Mouse (Mus musculus) hindbrain, embryonic 16.5 days (tissue): ENCODE results near the gene Abcc1. TPM values are rescaled to one million over a fixed set of nuclear protein-coding genes. Genes with fewer than 3 reads are reported as not detected.
A peak's percentile ranks its signal among the peaks of the same experiment; 100 is the strongest.

Experiments
- ATAC-seq: fragments of 200-750 bp; cut with Nextera tagmentation; 2 replicates; pipeline ENCODE4 v1.8.0; 2017; ENCODE audit warnings: moderate TSS enrichment, moderate library complexity
- H3K27ac ChIP-seq: fragments of 300-500 bp; sonication (generic); 2 replicates; pipeline ENCODE4 v1.5.1; 2014; ENCODE audit warnings: low read depth, mild to moderate bottlenecking, control low read depth, low read length, moderate library complexity
- H3K27me3 ChIP-seq: fragments of 300-500 bp; sonication (generic); replicated peaks from 2 replicates; pipeline ENCODE4 v1.6.1; 2014; ENCODE audit warnings: low read length; ENCODE audit not compliant: control insufficient read depth, insufficient read depth
- H3K36me3 ChIP-seq: fragments of 300-500 bp; sonication (generic); 2 replicates; pipeline ENCODE4 v1.6.1; 2014; ENCODE audit warnings: mild to moderate bottlenecking, low read length, moderate library complexity, mixed read lengths; ENCODE audit not compliant: control insufficient read depth, insufficient read depth
- H3K4me1 ChIP-seq: fragments of 300-500 bp; sonication (generic); 2 replicates; pipeline ENCODE4 v1.6.1; 2014; ENCODE audit warnings: low read depth, low read length; ENCODE audit not compliant: control insufficient read depth, insufficient read depth
- H3K4me2 ChIP-seq: fragments of 300-500 bp; sonication (generic); 2 replicates; pipeline ENCODE4 v1.6.1; 2014; ENCODE audit warnings: mild to moderate bottlenecking, low read length, control low read depth, moderate library complexity
- H3K4me3 ChIP-seq: fragments of 300-500 bp; sonication (generic); 2 replicates; pipeline ENCODE4 v1.5.1; 2014; ENCODE audit warnings: mild to moderate bottlenecking, low read length, control low read depth, moderate library complexity
- H3K9ac ChIP-seq: fragments of 300-500 bp; sonication (generic); 2 replicates; pipeline ENCODE4 v1.6.1; 2014; ENCODE audit warnings: low read depth, mild to moderate bottlenecking, control low read depth, low read length, moderate library complexity
- H3K9me3 ChIP-seq: fragments of 300-500 bp; sonication (generic); 2 replicates; pipeline ENCODE4 v1.6.1; 2014; ENCODE audit warnings: mild to moderate bottlenecking, low read length, moderate library complexity; ENCODE audit not compliant: control insufficient read depth
- WGBS: fragments of 180-500 bp; shearing (Covaris S2); extraction: QIAGEN DNeasy Blood & Tissue Kit; methylation state at CpG from one replicate; pipeline ENCODE4 v1.1.7; 2014; 5-methylcytosine and 5-hydroxymethylcytosine counted together
- polyA plus RNA-seq: library from polyadenylated mRNA; unstranded; fragments of >200 nt; fragmentation: Nextera tagmentation; extraction: Ambion mirVana; gene quantifications from 2 replicates; pipeline ENCODE4 v1.2.1, GENCODE M21; 2015

The Abcc1 gene
- polyA plus RNA-seq, 1 experiment from 2014 or later = 8.9 TPM

DNA sequence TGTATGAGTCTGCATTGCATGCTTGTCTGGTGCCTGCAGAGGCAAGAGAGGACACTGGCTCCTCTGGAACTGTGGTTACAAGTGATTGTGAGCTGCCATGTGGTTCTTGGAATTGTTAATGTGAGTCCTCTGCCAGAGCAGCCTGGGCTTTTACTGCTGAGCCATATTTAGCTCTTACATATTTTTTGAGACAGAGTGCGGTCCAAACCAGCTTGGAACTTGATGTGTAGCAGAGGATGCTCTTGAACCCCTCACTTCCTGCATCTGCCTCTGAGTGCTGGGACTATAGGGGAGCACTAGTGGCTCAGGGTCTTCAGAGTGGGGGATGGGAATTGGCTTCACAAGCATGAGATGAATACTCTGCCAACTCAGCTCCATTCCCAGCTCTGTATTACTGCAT lies 10.0 kb downstream of the Abcc1 start:
- 87% methylated on average over 1 of the region's 1 CpGs for WGBS
- H3K4me3 ChIP-seq = no peak overlapping the region
- no peak overlapping the region for H3K9ac ChIP-seq
- no peak overlapping the region for H3K4me2 ChIP-seq
- no peaks in the 10 kb centered on the region for H3K27me3 ChIP-seq
- H3K36me3 ChIP-seq = no peaks in the 10 kb centered on the region
- H3K27ac ChIP-seq = no peak overlapping the region
- no peaks in the 10 kb centered on the region; the same call in 1 of the 2 replicates for H3K4me1 ChIP-seq
- peak; percentile 73 for ATAC-seq
- no peaks in the 10 kb centered on the region for H3K9me3 ChIP-seq

DNA sequence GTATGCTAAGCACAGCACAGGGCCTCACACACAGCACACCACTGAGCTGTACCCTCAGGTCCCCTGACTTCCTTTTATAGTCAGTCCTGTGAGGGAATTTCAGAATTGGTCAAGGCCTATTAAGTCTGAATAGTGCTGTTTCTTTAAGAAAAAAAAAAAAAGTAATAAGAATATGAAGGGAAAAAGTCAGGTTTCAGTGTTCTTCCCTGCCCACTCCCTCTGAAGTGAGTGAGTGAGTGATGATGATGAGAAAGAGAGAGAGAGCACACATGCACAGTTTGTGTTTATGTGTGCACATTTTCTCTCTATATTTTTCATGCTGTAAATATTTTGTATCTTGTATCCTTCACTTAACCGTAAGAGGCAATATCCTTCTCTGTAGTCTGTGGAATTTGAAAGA lies 11.0 kb downstream of the Abcc1 start:
- Histone ChIP-seq H3K4me2 (no peak overlapping the region), H3K27me3 (no peaks in the 10 kb centered on the region), H3K9me3 (no peaks in the 10 kb centered on the region), H3K4me3 (no peak overlapping the region), H3K36me3 (no peaks in the 10 kb centered on the region), H3K4me1 (no peaks in the 10 kb centered on the region; the same call in 1 of the 2 replicates), H3K27ac (no peak overlapping the region), H3K9ac (no peak overlapping the region)
- no peak for ATAC-seq
- WGBS = 79% methylated on average over 1 of the region's 1 CpGs

- ATAC-seq = no peak
- H3K27me3 ChIP-seq = no peaks in the 10 kb centered on the region
- H3K4me2 ChIP-seq = no peak overlapping the region
- no peaks in the 10 kb centered on the region; the same call in 1 of the 2 replicates for H3K4me1 ChIP-seq
- H3K4me3 ChIP-seq = no peak overlapping the region
- H3K27ac ChIP-seq = no peak overlapping the region
- no peaks in the 10 kb centered on the region for H3K36me3 ChIP-seq
- WGBS = 54% methylated on average over 4 of the region's 4 CpGs
- no peak overlapping the region for H3K9ac ChIP-seq
- no peaks in the 10 kb centered on the region for H3K9me3 ChIP-seq
These were observed 11.5 kb downstream of the Abcc1 start for GRCm38 (mm10) chr16:14372817-14373301.

- 93% methylated on average over 1 of the region's 1 CpGs for WGBS
- ATAC-seq = no peak
These were observed 14.6 kb downstream of the Abcc1 start for GRCm38 (mm10) chr16:14375942-14376341.

DNA sequence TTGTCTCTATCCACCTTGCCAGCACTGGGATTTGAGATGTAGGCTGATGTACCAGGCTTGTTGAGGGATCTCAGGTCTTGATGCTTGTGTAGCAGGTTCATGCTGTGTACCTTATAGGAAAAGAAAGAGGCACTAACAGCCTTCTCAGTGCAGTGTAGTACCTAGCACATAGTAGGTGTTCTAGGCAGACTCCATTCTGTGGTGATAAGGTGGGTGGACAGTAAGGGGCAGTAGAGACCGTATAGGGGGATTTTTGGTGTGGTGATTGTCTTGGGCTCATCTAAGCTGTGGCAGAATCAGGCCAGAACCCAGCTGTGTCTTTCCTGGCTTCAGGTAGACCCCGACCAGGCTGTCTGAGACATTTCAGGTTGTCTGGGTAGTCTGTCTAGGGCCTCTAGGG lies 15.0 kb downstream of the Abcc1 start:
- no peak overlapping the region for H3K4me3 ChIP-seq
- H3K9ac ChIP-seq = no peak overlapping the region
- H3K4me2 ChIP-seq = no peak overlapping the region
- no peaks in the 10 kb centered on the region; the same call in 1 of the 2 replicates for H3K4me1 ChIP-seq
- no peaks in the 10 kb centered on the region for H3K9me3 ChIP-seq
- H3K27ac ChIP-seq = no peak overlapping the region
- no peak for ATAC-seq
- WGBS = 77% methylated on average over 2 of the region's 2 CpGs
- H3K27me3 ChIP-seq = no peaks in the 10 kb centered on the region
- no peaks in the 10 kb centered on the region for H3K36me3 ChIP-seq

More at GRCm38 (mm10) chr16:14375942-14376341, 14.6 kb downstream of the Abcc1 start:
- Histone ChIP-seq H3K27ac (no peak overlapping the region), H3K27me3 (no peaks in the 10 kb centered on the region), H3K9ac (no peak overlapping the region), H3K9me3 (no peaks in the 10 kb centered on the region), H3K4me2 (no peak overlapping the region), H3K4me3 (no peak overlapping the region), H3K4me1 (no peaks in the 10 kb centered on the region; the same call in 1 of the 2 replicates), H3K36me3 (no peaks in the 10 kb centered on the region)

DNA sequence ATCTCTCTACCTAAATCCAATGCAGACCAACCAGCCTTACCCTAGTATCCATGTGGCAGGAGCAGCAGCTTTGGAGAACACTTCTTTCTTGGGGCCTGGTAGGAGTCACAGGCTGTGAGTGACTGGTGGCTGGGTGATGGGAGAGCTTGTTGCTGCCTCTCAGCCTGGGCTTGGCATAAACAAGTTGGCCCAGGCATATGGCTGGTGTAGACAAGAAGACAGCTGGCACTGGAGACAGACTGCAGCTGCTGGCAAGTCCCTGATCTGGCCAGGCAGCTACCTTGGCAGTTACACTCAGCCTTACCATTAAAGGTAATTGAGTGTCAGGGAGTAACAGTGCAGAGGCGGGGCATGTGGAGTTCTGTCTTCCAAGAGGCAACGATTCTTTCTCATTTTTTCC lies 16.0 kb downstream of the Abcc1 start:
- Histone ChIP-seq H3K27me3 (no peaks in the 10 kb centered on the region), H3K4me1 (no peaks in the 10 kb centered on the region; the same call in 1 of the 2 replicates), H3K9me3 (no peaks in the 10 kb centered on the region), H3K4me2 (no peak overlapping the region), H3K27ac (no peak overlapping the region), H3K4me3 (no peak overlapping the region), H3K36me3 (no peaks in the 10 kb centered on the region), H3K9ac (no peak overlapping the region)
- ATAC-seq = peak; percentile 87
- WGBS = 95% methylated on average over 2 of the region's 2 CpGs

- ATAC-seq = no peak
- Histone ChIP-seq H3K36me3 (no peaks in the 10 kb centered on the region), H3K9ac (no peak overlapping the region), H3K4me3 (no peak overlapping the region), H3K27me3 (no peaks in the 10 kb centered on the region), H3K27ac (no peak overlapping the region), H3K9me3 (no peaks in the 10 kb centered on the region), H3K4me1 (no peaks in the 10 kb centered on the region), H3K4me2 (no peak overlapping the region)
- WGBS = 78% methylated on average over 5 of the region's 5 CpGs
These were observed 17.3 kb downstream of the Abcc1 start for GRCm38 (mm10) chr16:14378654-14379053.

DNA sequence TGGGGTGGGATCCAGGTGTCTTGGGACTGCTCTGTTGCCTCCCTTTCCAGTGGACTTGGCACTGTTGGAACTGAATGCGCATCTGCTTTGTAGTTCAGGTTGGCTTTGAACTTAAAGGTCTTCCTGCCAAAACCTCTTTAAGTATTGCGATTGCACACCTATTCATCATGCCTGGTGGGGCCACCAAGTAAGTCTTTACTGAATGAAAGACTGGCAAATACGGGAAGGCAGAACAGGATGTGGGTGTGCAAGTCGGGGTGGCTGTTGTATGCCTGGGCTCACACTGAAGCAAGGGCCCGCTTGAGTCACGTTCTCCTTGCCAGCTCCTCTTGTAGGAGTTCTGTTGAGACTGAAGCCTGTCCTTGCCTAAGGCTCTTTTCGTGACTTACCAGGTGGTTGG lies 18.5 kb downstream of the Abcc1 start:
- Histone ChIP-seq H3K4me2 (no peak overlapping the region), H3K27me3 (no peaks in the 10 kb centered on the region), H3K4me1 (no peaks in the 10 kb centered on the region), H3K9ac (no peak overlapping the region), H3K4me3 (no peak overlapping the region), H3K9me3 (no peaks in the 10 kb centered on the region), H3K36me3 (no peaks in the 10 kb centered on the region), H3K27ac (no peak overlapping the region)
- 91% methylated on average over 7 of the region's 7 CpGs for WGBS
- no peak for ATAC-seq

DNA sequence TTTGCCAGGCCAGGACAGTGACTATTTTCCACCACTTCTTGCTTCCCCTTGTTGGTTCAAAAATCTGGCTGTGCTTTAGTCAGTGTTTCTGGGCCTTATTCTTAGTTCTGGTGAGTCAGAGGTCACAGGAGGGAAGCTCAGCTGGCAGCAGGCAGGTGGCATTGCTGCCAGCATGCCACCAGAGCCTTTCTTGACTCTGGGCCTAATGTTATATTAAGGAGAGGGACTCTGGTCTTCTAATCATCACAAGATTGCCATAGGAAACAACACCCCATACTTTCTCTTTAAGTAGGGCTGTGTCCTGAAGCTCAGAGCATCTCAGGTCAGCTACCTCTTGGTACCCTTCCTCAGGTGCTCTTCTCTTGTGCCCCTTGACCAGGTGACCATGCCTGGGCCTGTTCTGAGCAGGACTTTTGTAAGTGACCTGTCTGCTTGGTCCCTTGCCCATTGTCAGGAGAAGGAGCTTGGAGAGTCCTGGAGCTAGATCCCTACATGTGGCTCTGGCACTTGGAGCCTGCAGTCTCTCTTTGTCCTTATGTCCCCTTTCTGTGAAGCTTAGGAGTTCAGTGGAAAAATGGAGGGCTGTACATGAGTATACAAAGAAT lies 19.8 kb downstream of the Abcc1 start:
- Histone ChIP-seq H3K4me2 (no peak overlapping the region), H3K27me3 (no peaks in the 10 kb centered on the region), H3K27ac (no peak overlapping the region), H3K9me3 (no peaks in the 10 kb centered on the region), H3K36me3 (no peaks in the 10 kb centered on the region), H3K4me1 (no peaks in the 10 kb centered on the region), H3K9ac (no peak overlapping the region), H3K4me3 (no peak overlapping the region)
- ATAC-seq = no peak
